Mouse (Mus musculus) testis, adult 2 months (tissue): ENCODE data around the gene Crip1.

Experiments used
- CTCF ChIP-seq: fragments of 200-500 bp; IDR thresholded peaks from 2 replicates; pipeline ENCODE4 v1.5.1; 2012; ENCODE audit warnings: low read depth, mild to moderate bottlenecking, inconsistent platforms, low read length, moderate library complexity; ENCODE audit not compliant: control insufficient read depth, insufficient read depth, insufficient replicate concordance
- POLR2A ChIP-seq: fragments of 200-500 bp; IDR thresholded peaks from 2 replicates; pipeline ENCODE4 v1.6.1; 2012; ENCODE audit warnings: low read depth, mild to moderate bottlenecking, inconsistent platforms, low read length, moderate library complexity; ENCODE audit not compliant: control insufficient read depth

DNA sequence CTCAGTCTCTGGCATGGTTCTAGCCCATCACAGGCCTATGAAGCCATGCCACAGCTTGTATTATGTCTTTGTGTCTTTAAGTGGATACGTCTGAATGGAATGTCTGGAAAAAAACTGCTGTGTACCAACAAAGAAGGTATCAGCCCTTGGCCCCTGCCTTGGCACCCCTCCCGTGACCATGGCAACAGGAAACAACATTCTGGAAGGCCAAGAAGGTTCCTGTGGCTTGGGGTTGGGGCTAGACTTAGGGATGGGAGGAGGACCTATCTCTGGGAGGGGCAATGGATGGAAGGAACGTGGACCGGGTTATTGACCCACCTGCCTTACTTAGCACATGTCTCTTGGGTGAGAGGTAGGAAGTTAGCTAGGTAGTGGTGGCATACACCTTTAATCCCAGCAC lies 3.2 kb downstream of the Crip1 start:
- no peak for TF ChIP-seq CTCF
- TF ChIP-seq POLR2A: peak; percentile 37; the same call in 1 of the 2 replicates
